Mouse (Mus musculus) liver, postnatal 0 days (tissue): ENCODE data around the gene Gm5431.
"Not testable (repeated sequence)": the region's sequence is repeated elsewhere in the genome, so short reads cannot be mapped to it uniquely, and the experiment has no call there.

Source experiments
- CTCF ChIP-seq: sonication (generic); IDR thresholded peaks from 2 replicates; pipeline ENCODE4 v1.5.1; 2016; ENCODE audit warnings: antibody characterized with exemption, low read depth
- EP300 ChIP-seq: IDR thresholded peaks from 2 replicates; pipeline ENCODE4 v1.6.1; 2016; ENCODE audit warnings: antibody characterized with exemption, low read depth, mild to moderate bottlenecking

DNA sequence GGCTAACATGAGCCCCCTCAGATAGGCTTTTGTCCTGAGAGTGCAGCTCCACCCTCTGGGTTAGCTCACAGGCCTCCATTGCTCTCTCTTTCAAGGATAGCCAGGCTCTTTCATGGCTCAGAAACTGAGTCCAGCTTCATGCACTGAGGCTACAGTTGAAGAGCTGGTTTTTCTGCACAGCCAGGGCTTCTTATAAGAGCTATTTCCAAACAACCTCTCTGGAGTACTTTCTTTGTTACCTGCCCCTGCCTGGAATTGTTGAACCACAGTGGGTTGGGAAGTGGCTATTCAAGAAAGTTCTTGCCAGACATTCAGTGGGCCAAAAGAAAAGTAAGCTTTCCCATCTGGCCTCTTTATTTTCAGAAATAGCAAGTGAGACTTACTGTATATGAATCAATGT is 37.3 kb upstream of the Gm5431 start:
- TF ChIP-seq CTCF, EP300: not testable (repeated sequence)
